In the genomic region with DNA sequence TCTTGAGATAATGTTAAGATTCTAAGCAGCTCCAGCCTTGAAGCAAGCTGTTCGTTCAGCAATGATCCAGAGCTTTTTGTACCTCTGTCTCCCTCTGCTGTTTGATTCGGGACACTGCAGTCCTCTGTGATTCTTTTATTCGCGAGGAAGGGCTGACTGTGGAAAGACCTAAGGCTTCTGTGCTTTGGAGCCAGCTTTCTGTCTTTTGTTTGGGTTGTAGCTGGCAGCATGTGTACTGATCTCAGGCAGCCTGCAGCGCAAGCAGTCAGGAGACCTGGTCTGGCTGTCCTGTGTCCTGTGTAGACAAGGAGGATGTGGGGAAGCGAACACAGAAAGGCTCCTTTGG, we compare ENCODE assay signal across 7 mouse cellular contexts. TPM values are rescaled to one million over a fixed set of nuclear protein-coding genes. Genes with fewer than 3 reads are reported as not detected.
DNase-seq lines count a peak whose midpoint lies in the region; ATAC-seq lines count a peak whose summit lies in the region.

No protein-coding gene starts in this region.

- WGBS in intestine, embryonic 16.5 days = 8% methylated on average over 6 of the region's 6 CpGs
- WGBS in midbrain, embryonic 10.5 days = 7% methylated on average over 6 of the region's 6 CpGs

- peaks cover 15% of the 10 kb centered on the region for H3K4me1 ChIP-seq in intestine, embryonic 16.5 days (ENCODE audit: control insufficient read depth, insufficient read depth, low read length)
- peaks cover 18% of the 10 kb centered on the region for H3K4me1 ChIP-seq in midbrain, embryonic 10.5 days

- H3K9me3 ChIP-seq in intestine, embryonic 16.5 days (ENCODE audit: control insufficient read depth, low read length) = no peaks in the 10 kb centered on the region
- no peaks in the 10 kb centered on the region for H3K9me3 ChIP-seq in midbrain, embryonic 10.5 days (replicated peaks)

- H3K4me2 ChIP-seq in intestine, embryonic 16.5 days (ENCODE audit: low read depth, low read length) = peak overlapping the region; percentile 95

- peak; percentile 56 for DNase-seq in adrenal gland, adult 8-10 months
- DNase-seq in embryo, embryonic 11.5 days (ENCODE audit: low read depth, low spot score) = peak; percentile 72
- DNase-seq in gastrocnemius, postnatal 4 days (ENCODE audit: low spot score in 2 of 2) = peak; percentile 43 to 55
- DNase-seq in left cerebral cortex, postnatal 25 days (ENCODE audit: low spot score in 2 of 2) = peak; percentile 81 to 89
- DNase-seq in midbrain, embryonic 10.5 days (ENCODE audit: low spot score) = peak; percentile 81
- DNase-seq in right cerebral cortex, postnatal 4 days = peak; percentile 66

- H3K4me3 ChIP-seq in intestine, embryonic 16.5 days (ENCODE audit: low read length) = peak overlapping the region; percentile 43
- H3K4me3 ChIP-seq in midbrain, embryonic 10.5 days = peak overlapping the region; percentile 52

- H3K27me3 ChIP-seq in intestine, embryonic 16.5 days (replicated peaks; ENCODE audit: control insufficient read depth, insufficient read depth, low read length) = no peaks in the 10 kb centered on the region
- peaks cover 31% of the 10 kb centered on the region for H3K27me3 ChIP-seq in midbrain, embryonic 10.5 days (ENCODE audit: low read depth, poor library complexity, severe bottlenecking)

- intact Hi-C loops in left cerebral cortex, postnatal 25 days (cut with DNase I) = loop anchor here (2.0 kb wide), 2 partner anchors 144 to 410 kb away; no protein-coding TSS in a partner anchor

- peak; percentile 51 for ATAC-seq in intestine, embryonic 16.5 days

- peak overlapping the region; percentile 31; the same call in 1 of the 2 replicates for H3K9ac ChIP-seq in intestine, embryonic 16.5 days (ENCODE audit: low read depth, low read length)

- H3K27ac ChIP-seq in intestine, embryonic 16.5 days (ENCODE audit: low read length) = no peak overlapping the region; the same call in 1 of the 2 replicates
- H3K27ac ChIP-seq in midbrain, embryonic 10.5 days (replicated peaks) = peak overlapping the region; percentile 75

- no peaks in the 10 kb centered on the region for H3K36me3 ChIP-seq in intestine, embryonic 16.5 days (ENCODE audit: control insufficient read depth, insufficient read depth, low read length)
- no peaks in the 10 kb centered on the region for H3K36me3 ChIP-seq in midbrain, embryonic 10.5 days

RNA-seq across cellular contexts. Expression of a gene that starts 19.6 kb away (rescaled TPM):
- under 1 TPM in 3 of 4 experiments, not detected in 1; 0.11 to 0.75 (median 0.45) TPM for total RNA-seq in adrenal gland, adult 8-10 months (2022)
- under 1 TPM; 0.10 to 0.34 TPM for total RNA-seq in gastrocnemius, postnatal 4 days (2021)
- polyA plus RNA-seq in intestine, embryonic 16.5 days (2015; fragmentation: Nextera tagmentation; extraction: Ambion mirVana) = 0.04 and 0.05 TPM in 2 replicates
- total RNA-seq in left cerebral cortex, postnatal 25 days (2021) = under 1 TPM; 0.21 to 0.23 TPM
- polyA plus RNA-seq in midbrain, embryonic 10.5 days (2016; fragmentation: Nextera tagmentation; extraction: Ambion mirVana) = 0.06 and 0.07 TPM in 2 replicates

RNA-seq across cellular contexts. Expression of a gene that starts 49.9 kb away (rescaled TPM):
- not detected for total RNA-seq in adrenal gland, adult 8-10 months (2022)
- not detected for total RNA-seq in gastrocnemius, postnatal 4 days (2021)
- polyA plus RNA-seq in intestine, embryonic 16.5 days (2015; fragmentation: Nextera tagmentation; extraction: Ambion mirVana) = 0.06 TPM in 1 of 2 replicates, not detected in the other
- total RNA-seq in left cerebral cortex, postnatal 25 days (2021) = not detected
- not detected in 2 replicates for polyA plus RNA-seq in midbrain, embryonic 10.5 days (2016; fragmentation: Nextera tagmentation; extraction: Ambion mirVana)

RNA-seq across cellular contexts. Expression of a gene that starts 58.4 kb away (rescaled TPM):
- 10 to 100 TPM; 42.3 to 50.6 (median 43.3) TPM for total RNA-seq in adrenal gland, adult 8-10 months (2022)
- total RNA-seq in gastrocnemius, postnatal 4 days (2021) = 10 to 100 TPM; 22.9 to 25.5 TPM
- 93.6 and 98.8 TPM in 2 replicates for polyA plus RNA-seq in intestine, embryonic 16.5 days (2015; fragmentation: Nextera tagmentation; extraction: Ambion mirVana)
- total RNA-seq in left cerebral cortex, postnatal 25 days (2021) = 10 to 100 TPM; 34.4 to 36.1 TPM
- polyA plus RNA-seq in midbrain, embryonic 10.5 days (2016; fragmentation: Nextera tagmentation; extraction: Ambion mirVana) = 82.4 and 91.8 TPM in 2 replicates
